Mouse (Mus musculus) adrenal gland, adult 8-10 months (tissue): ENCODE measurements around the gene D230025D16Rik. TPM values are rescaled to one million over a fixed set of nuclear protein-coding genes. Genes with fewer than 3 reads are reported as not detected.

ENCODE experiments used
- DNase-seq: peaks from one replicate; pipeline ENCODE4 v3.0.0; 2022
- total RNA-seq, 4 experiments: library from RNA; stranded (reverse); gene quantifications; 2 replicates each; pipeline ENCODE4 v1.2.4; 2022

Gene D230025D16Rik
- total RNA-seq, 4 experiments from 2014 or later = 25.0 to 31.8 (median 28.4) TPM

DNA sequence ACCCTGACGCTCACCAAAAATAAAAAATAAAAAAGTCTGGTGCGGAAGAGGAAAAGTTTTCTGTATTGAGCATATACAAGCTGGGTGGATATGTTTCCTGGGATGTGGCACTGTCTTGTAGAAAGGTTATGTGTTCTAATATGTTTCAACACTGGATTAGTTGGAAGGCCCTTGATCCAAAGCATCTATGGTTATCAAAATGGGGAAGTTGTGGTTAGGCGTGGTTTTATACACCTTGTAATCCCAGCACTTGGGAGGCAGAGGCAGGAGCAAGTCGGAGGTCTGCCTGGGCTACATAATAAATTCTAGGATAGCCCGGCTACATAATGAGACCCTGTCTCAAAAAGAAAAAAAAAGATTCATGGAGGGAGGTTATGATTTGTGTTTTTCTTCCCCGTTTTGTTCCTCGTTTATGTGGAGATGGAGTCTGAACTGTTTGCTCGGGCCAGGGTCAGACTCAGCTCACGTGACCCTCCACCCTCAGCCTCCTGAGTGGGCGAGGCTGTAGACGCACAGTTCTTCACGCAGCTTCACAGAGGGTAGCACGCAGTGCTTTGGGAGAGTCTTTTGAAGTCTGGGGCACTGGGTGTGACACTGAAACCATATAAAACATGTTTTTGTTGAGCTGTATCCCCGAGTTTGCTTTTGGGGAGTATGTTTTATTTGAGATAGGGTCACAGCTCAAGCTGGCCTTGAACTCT lies 12.6 kb downstream of the D230025D16Rik start:
- no peak for DNase-seq

DNA sequence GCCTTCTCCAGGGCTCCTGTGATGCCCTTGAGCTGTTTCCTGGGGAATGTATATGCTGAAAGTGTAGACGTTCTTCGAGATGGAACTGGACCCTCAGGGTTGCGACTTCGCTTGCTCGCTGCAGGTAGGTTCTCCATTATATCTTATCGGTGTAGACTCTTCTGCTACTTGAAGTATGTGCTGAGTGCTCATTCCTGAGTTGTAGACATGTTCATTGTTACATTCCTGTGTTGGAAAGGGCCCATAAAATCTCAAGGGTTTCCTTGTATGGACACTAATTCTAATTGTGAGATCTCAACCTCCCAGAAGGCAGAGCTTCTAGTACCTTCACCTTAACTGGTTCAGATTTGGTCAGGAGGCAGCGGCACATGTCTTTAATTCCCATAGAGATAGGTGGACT lies 16.1 kb downstream of the D230025D16Rik start:
- DNase-seq = no peak

DNA sequence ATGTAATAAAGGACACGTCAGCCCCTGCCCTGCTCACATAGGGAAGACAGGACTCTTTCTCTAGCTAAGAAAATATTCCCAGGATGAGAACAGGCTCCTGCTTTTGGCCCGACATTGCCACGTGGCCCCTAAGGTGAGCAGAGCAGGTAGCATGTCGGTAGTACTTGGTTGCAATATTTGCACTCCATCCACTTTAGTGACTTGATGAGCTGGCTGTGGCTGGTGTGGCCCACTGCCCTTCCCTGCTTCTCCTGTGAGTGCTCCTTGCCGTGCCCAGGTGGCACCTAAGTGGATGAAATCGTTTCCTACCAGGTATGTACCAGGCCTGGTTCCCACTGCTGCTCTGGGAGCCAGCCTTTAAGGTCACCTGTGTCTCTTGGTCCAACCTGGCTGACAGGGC lies 27.0 kb downstream of the D230025D16Rik start:
- DNase-seq = no peak

DNA sequence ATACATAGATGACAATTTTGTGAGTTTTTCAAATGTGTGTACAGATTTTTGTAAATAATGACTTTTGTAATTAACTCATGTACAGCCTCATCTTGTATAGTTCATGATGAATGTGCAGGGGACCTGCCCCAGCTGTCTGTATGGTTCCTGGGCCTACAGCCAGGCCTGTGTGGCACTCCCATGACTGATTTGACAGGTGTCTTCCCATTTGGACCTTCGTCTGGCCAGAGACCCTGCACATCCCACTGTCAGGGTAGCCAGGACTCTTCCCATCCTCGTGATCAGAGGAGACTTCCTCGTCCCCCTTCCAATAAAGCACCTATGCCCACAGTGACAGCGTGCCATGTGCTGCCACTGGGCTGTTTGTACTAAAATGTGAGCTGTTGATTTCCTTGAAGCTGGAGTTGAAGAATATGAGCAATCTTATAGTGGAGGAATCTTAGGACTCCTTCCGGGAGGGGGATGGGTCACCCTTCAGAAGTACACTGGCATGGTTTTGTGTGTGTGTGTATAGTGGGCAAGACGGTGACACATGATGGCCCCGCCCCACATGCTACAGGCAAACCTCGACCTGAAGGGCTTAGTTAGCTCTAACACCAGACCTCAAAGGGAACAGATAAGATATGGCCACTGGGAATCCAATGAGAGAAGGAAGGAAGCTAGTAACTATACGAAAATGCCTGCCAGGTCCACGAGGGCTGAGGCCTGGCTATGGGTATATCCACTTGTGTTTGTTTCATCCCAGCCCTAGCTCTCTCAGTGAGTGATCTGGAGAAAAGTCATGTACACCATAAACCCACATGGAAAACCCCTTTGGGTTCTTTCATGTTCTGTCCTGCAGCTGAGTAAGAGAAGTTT lies 28.0 kb downstream of the D230025D16Rik start:
- no peak for DNase-seq

DNA sequence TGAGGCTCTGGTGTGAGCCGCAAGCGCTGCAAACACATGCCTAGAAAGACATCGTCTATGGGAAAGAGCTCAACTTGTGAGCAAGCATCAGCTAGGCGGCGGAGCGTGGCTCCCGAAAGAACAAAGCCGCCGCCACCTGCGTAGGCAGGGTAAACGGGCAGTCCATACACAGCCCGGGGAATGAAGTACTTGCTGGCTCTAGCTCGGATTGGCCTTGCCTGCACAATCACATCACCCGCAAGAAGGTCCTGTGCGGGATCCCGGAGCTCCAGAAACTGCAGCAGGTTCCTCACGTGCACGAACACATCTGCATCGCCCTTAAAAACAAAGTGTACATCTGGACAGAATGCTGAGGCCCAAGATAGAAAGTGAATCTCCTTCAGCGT lies 28.8 kb downstream of the D230025D16Rik start:
- DNase-seq = no peak

DNA sequence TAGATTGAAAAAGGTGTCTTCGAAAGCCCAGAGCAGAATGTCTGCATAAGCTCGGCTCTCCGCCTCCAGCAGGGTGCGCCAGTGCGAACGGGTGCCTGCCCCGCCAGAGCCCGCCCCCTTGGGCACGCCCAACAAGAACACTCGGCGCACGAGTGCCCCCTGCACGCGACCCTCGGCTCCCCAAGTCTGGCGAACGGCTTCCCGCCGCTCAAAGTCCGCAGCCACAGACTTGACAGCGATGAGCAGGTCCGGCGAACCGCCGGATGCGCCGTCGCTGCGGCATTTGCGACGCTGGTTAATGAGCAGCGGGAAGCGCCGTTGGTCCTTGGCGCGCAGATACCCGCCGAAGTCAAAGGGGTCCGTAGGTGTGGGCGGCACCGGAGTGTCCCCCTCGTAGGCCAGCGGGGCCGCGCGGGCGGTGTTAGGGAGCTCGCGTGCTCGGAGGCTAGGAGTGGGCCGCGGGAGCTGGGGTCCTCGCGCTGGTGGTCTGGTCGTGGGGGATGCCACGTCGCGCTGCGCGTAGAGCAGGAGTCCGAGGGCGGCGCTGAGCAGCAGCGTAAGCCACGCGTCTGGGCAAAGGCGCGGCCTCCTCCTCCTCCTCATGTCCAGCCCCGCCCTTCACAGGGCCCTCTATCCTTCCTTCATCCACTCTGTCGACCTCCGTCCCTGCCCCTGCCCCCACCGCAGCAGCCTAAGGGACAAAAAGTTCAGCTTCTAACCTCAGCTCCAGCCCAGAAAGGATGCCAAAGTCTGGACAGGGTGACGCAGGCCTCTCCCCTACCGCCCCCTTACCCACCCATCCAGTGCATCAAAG lies 29.4 kb downstream of the D230025D16Rik start:
- DNase-seq = peak; percentile 78

DNA sequence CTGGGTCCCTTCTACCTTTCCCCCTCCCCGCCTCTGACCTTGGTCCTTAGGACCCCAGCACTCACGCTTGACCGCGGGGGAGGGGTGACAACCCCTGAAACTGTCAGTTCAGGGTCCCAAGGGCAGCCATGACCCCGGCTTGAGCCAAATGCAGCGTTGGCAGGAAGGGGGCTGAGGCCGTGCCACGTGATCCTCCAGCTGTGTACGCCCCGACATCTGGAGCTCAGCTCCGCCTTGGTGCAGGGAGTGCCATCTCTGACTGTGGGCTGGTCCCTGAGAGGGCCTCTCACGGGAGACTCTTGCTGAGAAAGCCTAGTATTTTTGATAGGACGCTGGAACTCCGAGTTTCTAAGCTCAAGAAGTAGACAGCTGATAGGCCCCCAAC lies 30.0 kb downstream of the D230025D16Rik start, which contains the start of gene B3gnt9:
Gene B3gnt9 (minus strand): TSS at position 188 of the 385 bp plus-strand sequence.
- no peak for DNase-seq

DNA sequence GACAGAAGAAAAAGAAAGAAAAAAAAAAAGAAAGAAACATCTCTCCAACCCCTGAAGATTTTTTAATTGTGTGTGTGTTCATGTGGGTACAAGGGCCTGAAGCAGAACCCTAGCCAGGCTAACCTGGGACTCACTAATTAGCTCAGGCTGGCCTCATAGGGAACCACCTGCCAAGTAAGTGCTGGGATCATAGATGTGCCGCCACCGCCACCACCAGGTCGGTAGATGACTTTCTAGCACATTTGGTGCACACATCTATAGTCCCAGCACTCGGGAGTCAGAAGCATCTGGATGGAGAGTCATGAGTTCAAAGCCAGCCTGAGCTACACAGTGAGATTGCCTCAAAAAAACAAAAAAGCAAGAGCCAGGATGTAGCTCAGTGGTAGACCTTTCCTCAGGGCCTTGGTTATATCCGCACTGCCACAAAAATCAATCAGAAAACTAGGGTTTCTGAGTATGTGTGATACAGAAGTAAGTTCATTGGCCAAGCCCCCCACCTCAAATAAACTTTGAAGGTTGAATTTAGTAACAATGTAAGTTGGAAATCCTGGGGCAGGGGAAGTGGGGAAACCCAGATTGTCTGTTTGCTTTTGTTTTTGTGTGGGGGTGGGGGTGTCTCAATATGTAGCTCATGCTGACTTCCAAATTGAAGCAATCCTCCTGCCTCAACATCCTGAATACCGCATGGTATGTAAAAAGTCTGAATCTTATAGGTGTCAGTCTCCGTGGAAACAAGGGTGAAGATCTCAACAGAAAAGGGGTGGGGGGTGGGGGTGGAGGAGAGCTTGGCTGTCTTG lies 32.6 kb downstream of the D230025D16Rik start:
- no peak for DNase-seq

DNA sequence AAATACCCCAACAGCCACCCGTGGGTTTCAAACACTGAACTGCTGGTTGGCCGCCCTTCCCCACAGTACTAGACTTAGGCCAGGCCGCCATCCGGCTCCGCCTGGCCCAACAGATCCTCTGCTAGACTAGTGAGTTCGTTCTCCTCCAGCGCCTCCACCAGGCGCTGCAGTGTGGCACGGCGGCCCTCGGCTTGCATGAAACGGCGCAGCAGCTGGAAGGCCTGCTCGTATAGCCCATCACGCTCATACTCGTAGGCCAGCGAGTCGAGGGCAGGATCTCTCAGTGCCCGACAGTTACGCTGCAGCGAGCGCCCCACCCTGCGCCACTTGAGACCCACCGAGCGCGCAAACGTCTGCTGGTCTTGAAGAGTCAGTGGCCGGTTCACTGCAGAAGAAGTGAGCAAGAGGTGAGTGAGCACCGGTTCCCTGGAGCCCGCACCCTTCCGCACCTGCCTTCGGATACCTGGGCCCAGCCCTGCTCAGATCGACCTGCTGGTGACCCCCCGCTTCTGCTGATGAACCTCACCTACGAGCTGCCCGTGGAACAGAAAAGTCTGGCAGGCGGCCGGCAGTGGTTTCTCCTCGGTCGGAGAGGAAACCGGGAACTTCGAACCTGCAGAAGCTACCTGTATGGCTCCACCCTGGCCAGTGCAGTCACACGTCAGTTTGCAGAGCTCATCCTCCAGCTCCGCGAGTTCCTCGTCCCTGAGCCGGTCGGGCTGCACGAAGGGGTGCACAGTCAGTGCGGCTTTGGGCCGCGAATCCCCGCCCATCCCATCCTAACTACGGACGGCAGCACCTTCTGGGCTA lies 34.2 kb downstream of the D230025D16Rik start:
- no peak for DNase-seq

DNA sequence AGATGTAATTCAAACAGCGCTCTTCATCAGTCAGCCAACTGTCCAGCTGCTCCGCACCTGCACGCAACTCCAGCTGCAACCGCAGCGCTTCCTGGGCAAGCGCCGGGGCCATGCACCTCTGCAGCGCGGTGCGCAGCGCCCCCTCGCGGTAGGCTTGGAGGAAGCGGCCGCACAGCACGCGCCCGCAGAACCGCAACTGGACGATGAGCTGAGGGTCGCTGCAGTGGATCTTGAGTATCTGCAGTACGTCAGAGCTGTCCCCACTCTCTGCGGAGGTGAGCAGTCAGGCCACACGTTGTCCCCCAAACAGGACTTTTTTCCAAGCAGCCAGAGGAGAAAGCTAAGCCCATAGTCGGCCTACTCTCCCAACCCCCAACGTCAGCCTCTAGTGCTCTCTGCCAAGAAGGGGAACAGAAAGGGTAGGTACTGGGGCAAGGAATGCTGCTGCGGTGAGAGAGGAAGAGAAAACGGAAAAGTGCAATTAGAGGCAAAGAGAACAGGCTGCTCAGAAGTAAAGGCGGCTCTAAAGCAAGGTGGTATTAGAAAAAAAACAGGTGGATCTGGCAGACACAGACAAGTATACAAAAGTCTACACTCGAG lies 34.9 kb downstream of the D230025D16Rik start:
- DNase-seq = no peak

DNA sequence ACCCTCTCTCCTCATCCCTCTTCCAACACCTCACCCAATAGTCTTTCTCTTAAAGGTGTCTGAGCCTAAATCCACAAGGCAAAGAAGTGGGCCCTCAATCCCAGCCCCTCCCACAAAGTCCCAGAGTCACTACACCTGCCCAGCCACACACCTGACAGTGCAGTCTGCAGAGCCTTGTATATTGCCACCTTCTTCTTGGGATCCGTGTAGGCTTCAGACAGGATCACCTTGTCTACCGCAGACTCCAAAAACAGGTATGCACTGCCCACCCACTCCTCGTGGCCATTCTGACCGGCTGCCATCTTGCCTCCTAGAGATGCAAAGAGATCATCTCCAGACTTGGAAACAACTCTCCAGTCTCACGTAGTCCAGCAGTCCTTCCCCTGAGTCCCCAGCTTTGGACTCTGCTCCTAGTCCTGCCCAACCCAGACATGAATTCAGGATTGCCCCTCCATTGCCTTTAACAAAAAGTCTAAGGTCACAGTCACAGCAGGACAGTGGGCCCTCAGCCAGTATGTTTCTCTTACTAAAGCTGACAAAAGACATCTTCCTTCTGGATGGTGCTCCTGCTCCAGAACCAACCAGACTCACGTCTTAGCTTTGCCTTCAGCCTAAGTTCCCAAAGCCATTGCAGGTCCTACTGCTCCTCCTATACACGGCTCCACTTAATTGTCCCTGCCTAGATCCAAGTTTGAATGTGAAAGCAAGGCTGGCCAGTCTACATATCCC lies 35.6 kb downstream of the D230025D16Rik start:
- DNase-seq = no peak

DNA sequence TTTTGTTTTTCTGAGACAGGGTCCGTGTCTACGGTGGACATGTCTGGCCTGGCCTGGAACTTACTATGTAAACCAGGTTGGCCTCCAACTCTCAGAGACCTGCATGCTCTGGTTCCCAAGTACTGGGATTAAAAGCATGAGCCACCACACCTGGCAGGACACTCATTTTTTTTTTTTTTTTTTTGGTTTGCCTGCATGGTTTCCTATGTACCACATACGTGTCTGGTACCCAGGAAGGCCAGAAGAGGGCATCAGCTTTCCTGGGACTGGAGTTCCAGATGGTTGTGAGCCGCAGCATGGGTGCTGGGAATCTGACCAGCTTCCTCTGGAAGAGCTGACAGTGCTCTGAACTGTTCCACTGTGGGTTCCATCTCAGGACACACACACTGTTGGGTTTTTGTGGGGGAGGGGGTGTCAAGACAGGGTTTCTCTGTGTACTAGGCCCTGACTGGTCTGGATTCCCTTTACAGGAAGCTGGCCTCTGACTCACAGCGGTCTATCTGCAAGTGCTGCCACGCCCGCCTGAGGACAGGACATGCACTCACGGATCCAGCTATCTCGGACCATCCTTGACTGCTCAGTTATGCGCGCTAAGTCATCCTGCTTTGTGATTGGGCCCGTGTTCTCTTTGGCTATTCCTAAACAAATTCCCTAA lies 36.5 kb downstream of the D230025D16Rik start:
- DNase-seq = no peak

DNA sequence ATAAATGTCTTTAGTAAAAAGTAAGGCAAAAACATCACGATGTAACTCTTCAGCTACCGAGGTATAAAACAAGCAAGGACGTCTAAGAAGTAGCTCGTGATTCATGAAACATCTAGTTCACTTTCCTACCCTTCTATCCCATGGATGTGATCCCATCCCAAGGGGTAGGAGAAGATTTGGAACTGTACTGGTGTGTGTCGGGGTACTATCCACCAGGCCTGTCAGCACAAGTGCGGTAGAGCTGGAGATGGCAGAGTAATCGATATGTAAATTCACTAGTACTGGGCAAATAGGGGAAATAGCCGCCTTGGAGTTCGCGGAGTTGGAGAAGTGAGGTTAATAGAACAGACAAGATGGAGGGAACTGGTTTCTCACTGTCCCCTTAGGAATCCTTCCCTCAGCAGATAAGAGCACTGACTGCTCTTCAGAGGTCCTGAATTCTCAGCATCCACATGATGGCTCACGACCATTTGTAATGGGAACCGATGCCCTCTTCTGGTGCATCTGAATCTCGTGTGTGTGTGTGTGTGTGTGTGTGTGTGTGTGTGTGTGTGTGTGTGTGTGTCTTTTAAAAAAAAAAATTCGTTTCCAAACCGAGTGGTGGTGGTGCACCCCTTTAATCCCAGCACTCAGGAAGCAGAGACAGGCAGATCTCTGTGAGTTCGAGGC lies 38.4 kb downstream of the D230025D16Rik start:
- DNase-seq = no peak

DNA sequence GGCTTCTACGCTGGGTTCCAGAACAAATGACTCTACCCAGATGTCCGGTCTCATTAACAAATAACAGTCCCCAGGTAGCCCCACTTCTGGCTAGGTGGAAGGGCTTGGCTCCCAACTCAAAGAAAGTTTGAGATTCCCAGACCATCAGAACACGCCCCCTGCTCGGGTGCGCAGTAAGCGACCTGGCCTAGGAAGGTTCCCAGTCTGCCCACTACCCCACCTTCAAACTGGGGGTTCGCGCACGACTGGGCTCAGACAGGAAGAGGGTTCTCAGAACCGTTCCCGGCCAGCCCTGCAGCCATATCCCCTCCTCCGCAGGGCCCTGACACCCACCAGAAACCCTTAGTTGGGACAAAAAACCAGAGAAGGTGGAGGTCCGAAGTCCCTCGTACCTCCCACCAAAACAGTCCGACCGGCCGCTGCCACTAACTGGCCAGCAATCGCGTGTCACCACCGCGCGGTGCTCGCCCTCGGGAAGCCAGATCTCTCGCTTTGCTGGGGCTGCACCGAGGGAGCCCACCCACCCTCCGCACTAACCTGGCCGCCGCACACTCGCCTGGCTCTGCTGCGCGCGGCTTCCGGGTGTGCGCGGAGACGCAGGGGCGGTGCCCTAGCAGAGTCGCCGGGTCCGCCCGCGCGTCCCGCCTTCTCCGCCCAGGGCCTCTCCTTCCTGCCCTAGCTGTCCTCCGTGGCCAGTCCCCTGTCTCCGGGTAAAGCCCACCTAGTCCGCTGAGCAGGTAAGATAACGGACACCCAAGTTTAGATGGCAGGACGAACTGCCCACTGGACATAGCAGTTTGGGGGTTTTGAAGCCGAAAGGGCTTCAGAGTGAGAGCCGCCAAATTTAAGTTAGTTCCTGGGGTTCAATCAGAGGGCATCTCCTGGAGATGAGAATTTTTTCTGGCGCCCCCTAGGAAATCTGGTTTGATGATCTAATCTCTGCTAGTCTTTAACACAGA lies 39.4 kb downstream of the D230025D16Rik start, which contains the start of the genes Tradd and Fbxl8:
Gene Tradd (minus strand): TSS at position 586 of the 959 bp plus-strand sequence.
Gene Fbxl8 (plus strand): TSS at position 625 of the 959 bp plus-strand sequence.
- peak; percentile 63 for DNase-seq

DNA sequence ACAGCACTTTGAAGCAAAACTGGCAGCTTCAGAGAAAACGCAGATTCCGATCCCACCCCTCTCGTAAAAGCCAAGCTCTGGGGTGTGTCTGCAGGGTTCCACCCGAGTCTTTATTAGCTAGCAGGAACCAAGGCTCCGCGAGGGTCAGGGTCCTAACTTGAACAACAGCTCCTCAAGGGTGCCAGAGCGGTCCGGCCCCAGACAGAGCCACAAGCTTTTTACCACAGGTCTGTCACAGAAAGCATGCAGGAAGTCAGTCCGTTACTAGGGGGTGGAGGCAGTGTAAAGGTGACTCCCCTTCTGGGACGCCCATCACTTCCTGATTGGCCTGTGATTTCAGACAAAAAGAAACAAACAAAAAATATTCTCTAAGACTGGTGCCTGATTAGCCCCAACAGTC lies 40.2 kb downstream of the D230025D16Rik start:
- DNase-seq = no peak

DNA sequence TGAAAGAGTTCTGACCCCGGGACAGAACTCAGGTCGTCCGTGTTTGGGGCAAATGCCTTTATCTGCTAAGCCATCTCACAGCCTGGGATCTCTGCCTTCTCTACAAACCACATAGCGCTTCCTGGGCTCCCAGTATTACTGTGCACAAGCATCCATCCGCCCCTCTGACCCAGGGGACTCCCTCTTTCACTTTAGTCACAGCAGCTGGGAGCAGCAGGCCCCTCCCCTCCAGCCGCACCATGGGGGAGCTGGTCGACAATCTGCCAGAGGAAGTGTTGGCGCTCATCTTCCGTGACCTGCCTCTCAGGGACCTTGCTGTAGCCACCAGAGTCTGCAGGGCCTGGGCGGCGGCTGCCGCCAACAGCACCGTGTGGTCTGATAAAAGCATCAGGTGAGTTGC lies 41.8 kb downstream of the D230025D16Rik start:
- DNase-seq = no peak

DNA sequence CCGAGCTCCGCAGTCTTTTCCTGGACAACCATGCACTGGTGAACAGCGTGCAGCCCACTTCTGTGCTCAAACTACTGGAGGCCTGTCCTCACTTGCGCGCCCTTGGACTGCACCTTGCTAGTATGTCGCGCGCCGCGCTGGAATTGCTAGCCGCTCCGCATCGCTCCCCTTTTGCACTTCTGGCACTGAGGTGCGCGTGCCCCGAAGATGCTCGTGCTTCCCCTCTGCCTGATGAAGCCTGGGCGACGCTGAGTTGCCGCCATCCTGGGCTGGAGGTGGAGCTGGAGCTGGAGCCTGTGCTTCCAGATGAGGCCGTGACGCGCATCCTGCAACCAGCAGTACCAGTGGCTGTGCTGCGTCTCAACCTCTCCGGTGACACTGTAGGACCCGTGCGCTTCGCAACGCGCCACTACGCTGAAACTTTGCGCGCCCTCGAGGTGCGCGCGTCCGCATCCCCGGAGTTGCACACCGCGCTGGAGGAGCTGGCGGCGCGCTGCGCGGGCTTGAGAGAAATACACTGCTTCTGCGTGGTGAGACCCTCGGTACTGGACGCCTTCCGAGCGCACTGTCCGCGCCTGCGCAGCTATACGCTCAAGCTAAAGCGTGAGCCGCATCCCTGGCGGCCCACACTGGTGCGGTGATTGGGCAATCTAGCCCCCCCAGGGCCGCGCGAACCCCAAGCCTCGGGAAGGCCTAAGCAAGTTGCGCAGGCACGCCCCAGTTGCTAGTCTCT lies 43.6 kb downstream of the D230025D16Rik start:
- DNase-seq = no peak
